ENCODE assay signal across 8 mouse cellular contexts in the genomic region with DNA sequence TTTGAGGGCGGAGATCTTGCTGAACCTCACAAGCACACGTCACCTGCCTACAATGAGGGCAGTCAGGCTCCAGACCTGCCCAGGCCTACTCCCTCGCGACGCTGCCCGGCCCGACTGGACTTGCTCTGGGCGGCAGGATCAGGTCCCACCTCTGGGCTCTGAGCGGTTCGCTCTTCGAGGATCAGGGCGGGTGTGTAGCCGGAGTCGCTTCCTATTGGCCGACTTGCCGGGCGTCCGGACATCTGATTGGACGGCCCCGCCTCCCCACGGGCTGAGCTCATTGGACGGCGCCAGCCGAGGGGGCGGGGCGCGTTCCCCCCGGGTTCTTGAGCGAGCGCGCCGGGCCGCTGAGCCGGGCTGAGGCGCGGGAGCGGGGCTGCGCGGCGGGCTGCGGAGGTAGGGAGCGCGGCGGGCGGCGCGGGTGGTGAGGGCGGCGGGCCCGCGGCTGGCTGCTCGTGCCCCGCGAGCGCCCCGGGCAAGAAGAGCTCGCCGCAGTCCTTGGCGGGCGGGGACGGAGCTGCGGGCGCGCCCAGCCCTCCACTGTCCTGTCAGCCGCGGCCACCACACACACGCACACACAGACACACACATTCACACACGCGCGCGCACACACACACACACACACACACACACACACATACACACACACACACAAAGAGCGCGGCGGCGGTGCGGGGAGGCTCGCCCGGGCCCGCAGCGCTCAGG.
A peak's percentile ranks its signal among the peaks of the same experiment; 100 is the strongest.
DNase-seq lines count a peak whose midpoint lies in the region; ATAC-seq and TF ChIP-seq lines count a peak whose summit lies in the region.

No protein-coding gene starts in this region.

- H3K27me3 ChIP-seq in C2C12 (ENCODE audit: control insufficient read depth, insufficient read depth, insufficient read length): no peaks in the 10 kb centered on the region
- H3K27me3 ChIP-seq in limb, embryonic 13.5 days: no peaks in the 10 kb centered on the region
- H3K27me3 ChIP-seq in midbrain, embryonic 16.5 days (ENCODE audit: control insufficient read depth, insufficient read depth, low read depth, low read length): no peaks in the 10 kb centered on the region
- peaks cover 9% of the 10 kb centered on the region for H3K27me3 ChIP-seq in spleen, adult 2 months (ENCODE audit: control insufficient read depth, insufficient read depth, low read length)

- H3K4me3 ChIP-seq in C2C12 (ENCODE audit: insufficient read depth, poor library complexity, severe bottlenecking): peak overlapping the region; percentile 55
- peak overlapping the region; percentile 68 for H3K4me3 ChIP-seq in limb, embryonic 13.5 days
- H3K4me3 ChIP-seq in midbrain, embryonic 16.5 days (ENCODE audit: low read depth, low read length): peak overlapping the region; percentile 70
- peak overlapping the region; percentile 63 for H3K4me3 ChIP-seq in spleen, adult 2 months (ENCODE audit: extremely low read depth, insufficient read depth, insufficient read length)

- peak overlapping the region; percentile 76 for H3K4me2 ChIP-seq in limb, embryonic 13.5 days (replicated peaks)
- H3K4me2 ChIP-seq in midbrain, embryonic 16.5 days (ENCODE audit: low read length): peak overlapping the region; percentile 97

- peaks cover 10% of the 10 kb centered on the region for H3K36me3 ChIP-seq in C2C12 (ENCODE audit: control insufficient read depth, insufficient read depth)
- no peaks in the 10 kb centered on the region for H3K36me3 ChIP-seq in limb, embryonic 13.5 days
- H3K36me3 ChIP-seq in midbrain, embryonic 16.5 days (ENCODE audit: control insufficient read depth, insufficient read depth, low read length): no peaks in the 10 kb centered on the region
- no peaks in the 10 kb centered on the region for H3K36me3 ChIP-seq in spleen, adult 2 months (ENCODE audit: control insufficient read depth, insufficient read depth, low read length)

- H3K9ac ChIP-seq in limb, embryonic 13.5 days: peak overlapping the region; percentile 80
- peak overlapping the region; percentile 74 for H3K9ac ChIP-seq in midbrain, embryonic 16.5 days (ENCODE audit: low read depth, low read length)

- peak; percentile 90 for TF ChIP-seq POLR2A in brain, embryonic 14.5 days (IDR thresholded peaks at IDR 0.05; ENCODE audit: borderline replicate concordance, extremely low read depth, insufficient read depth, insufficient read length, poor library complexity, severe bottlenecking)
- TF ChIP-seq POLR2A in spleen, adult 2 months (IDR thresholded peaks at IDR 0.05; ENCODE audit: low read depth, low read length): no peak

- peak overlapping the region; percentile 90 for H3ac ChIP-seq in C2C12 (ENCODE audit: control insufficient read depth, insufficient read length, low read depth)

- no peaks in the 10 kb centered on the region for H3K9me3 ChIP-seq in limb, embryonic 13.5 days
- no peaks in the 10 kb centered on the region for H3K9me3 ChIP-seq in midbrain, embryonic 16.5 days (replicated peaks; ENCODE audit: control insufficient read depth, low read length, poor library complexity, severe bottlenecking)

- peaks cover 44% of the 10 kb centered on the region for H3K79me3 ChIP-seq in C2C12 (ENCODE audit: low read depth)

- under 1% methylated on average over 70 of the region's 80 CpGs for WGBS in limb, embryonic 13.5 days
- under 1% methylated on average over 38 of the region's 80 CpGs for WGBS in midbrain, embryonic 16.5 days
- WGBS in spleen, adult 2 months: 2% methylated on average over 59 of the region's 80 CpGs

- DNase-seq in brain, embryonic 14.5 days (ENCODE audit: low read depth): peak; percentile 99
- peak; percentile 95 to 96 for DNase-seq in heart, adult 9 months (ENCODE audit: low spot score in 2 of 2)
- peak; percentile 97 for DNase-seq in kidney, adult 9 months
- DNase-seq in spleen, adult 2 months (ENCODE audit: low read depth in 1 of 2, low spot score in 2 of 2): peak; percentile 50 to 69

- peak overlapping the region; percentile 89 for H3K27ac ChIP-seq in limb, embryonic 13.5 days
- H3K27ac ChIP-seq in midbrain, embryonic 16.5 days (ENCODE audit: low read length): peak overlapping the region; percentile 82
- peak overlapping the region; percentile 27; the same call in 1 of the 2 replicates for H3K27ac ChIP-seq in spleen, adult 2 months (ENCODE audit: insufficient read depth, low read length)

- H3K4me1 ChIP-seq in limb, embryonic 13.5 days: peaks cover 5% of the 10 kb centered on the region
- peaks cover 14% of the 10 kb centered on the region for H3K4me1 ChIP-seq in midbrain, embryonic 16.5 days (ENCODE audit: control insufficient read depth, insufficient read depth, low read length)
- H3K4me1 ChIP-seq in spleen, adult 2 months (ENCODE audit: control insufficient read depth, insufficient read depth, insufficient read length): no peaks in the 10 kb centered on the region

- ATAC-seq in erythroblast, adult 5-6 weeks (replicated peaks; ENCODE audit: low FRiP score, poor library complexity, severe bottlenecking): peak; percentile 99
- peak; percentile 99 for ATAC-seq in limb, embryonic 13.5 days (ENCODE audit: low FRiP score, low read depth)
- ATAC-seq in midbrain, embryonic 16.5 days: peak; percentile 99

- H3K79me2 ChIP-seq in C2C12 (ENCODE audit: control insufficient read depth, insufficient read depth): peaks cover 46% of the 10 kb centered on the region

- no peak for TF ChIP-seq CTCF in C2C12 (IDR thresholded peaks at IDR 0.05; ENCODE audit: control insufficient read depth, insufficient read depth, insufficient read length)
- TF ChIP-seq CTCF in brain, embryonic 14.5 days (IDR thresholded peaks at IDR 0.05; ENCODE audit: borderline replicate concordance, extremely low read depth, insufficient read depth, insufficient read length): no peak
- TF ChIP-seq CTCF in spleen, adult 2 months (IDR thresholded peaks at IDR 0.05; ENCODE audit: extremely low read depth, insufficient read depth, insufficient read length, insufficient replicate concordance): no peak

TF ChIP-seq in C2C12, 6 proteins besides CTCF, POLR2A, EP300 and RAD21:
- TF ChIP-seq FOSL1 (IDR thresholded peaks at IDR 0.05; ENCODE audit: insufficient read depth, low read length, poor library complexity, severe bottlenecking) (no peak), MAX (IDR thresholded peaks at IDR 0.05) (peak; percentile 58), MYOG (IDR thresholded peaks at IDR 0.05; ENCODE audit: control insufficient read depth, extremely low read depth, insufficient read length) (no peak), MYOD1 (IDR thresholded peaks at IDR 0.05; ENCODE audit: control insufficient read depth, insufficient read length, low read depth) (no peak)

Comparison
In these comparisons a context has a peak if more than half of its experiments do, and no peak if none do; other contexts are left out.
1. Peak in every context shown above with its lines: DNase-seq, ATAC-seq, H3K4me3 ChIP-seq and H3K27ac ChIP-seq.
2. H3K27ac ChIP-seq: peak in every context shown above with its lines; median percentile 89 in limb, embryonic 13.5 days; 82 in midbrain, embryonic 16.5 days; 27 in spleen, adult 2 months.